Mouse (Mus musculus) layer of hippocampus, adult 18-20 months (tissue): Measurements from ENCODE around the gene Plcd1. TPM values are rescaled to one million over a fixed set of nuclear protein-coding genes. Genes with fewer than 3 reads are reported as not detected.

Experiments
- DNase-seq, 2 experiments: peaks; one replicate each; pipeline ENCODE4 v3.0.0; 2022; ENCODE audit warnings: low spot score in 2 of 2
- total RNA-seq, 2 experiments: library from RNA; stranded (reverse); gene quantifications; 2 replicates each; pipeline ENCODE4 v1.2.3; 2021

The Plcd1 gene
- total RNA-seq, 2 experiments from 2014 or later: 8.4 to 9.1 TPM

- DNase-seq: no peak
Observed at GRCm38 (mm10) chr9:119091581-119092310, 1.6 kb downstream of the Plcd1 start.

GRCm38 (mm10) chr9:119090462-119090861, 2.8 kb downstream of the Plcd1 start:
- DNase-seq: no peak

DNA sequence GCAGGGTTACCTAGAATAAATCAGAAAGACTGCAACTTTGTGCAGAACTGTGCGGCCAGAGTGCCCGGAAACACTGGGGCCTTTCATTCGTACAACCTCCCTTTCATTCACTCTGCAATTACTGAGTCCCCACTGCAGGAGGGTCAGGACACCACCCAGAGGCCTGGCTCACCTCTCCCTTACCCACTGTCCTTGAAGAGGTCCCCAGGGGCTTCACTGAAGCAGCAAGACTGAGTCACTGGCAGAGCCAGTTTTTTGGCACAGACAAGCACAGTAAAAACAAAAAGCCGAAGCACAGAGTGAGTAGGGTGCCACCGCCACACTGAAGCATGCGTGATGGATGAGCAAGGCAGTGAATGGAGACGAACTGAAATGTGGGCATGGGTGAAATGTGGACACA, 3.9 kb downstream of the Plcd1 start:
- DNase-seq: no peak

DNA sequence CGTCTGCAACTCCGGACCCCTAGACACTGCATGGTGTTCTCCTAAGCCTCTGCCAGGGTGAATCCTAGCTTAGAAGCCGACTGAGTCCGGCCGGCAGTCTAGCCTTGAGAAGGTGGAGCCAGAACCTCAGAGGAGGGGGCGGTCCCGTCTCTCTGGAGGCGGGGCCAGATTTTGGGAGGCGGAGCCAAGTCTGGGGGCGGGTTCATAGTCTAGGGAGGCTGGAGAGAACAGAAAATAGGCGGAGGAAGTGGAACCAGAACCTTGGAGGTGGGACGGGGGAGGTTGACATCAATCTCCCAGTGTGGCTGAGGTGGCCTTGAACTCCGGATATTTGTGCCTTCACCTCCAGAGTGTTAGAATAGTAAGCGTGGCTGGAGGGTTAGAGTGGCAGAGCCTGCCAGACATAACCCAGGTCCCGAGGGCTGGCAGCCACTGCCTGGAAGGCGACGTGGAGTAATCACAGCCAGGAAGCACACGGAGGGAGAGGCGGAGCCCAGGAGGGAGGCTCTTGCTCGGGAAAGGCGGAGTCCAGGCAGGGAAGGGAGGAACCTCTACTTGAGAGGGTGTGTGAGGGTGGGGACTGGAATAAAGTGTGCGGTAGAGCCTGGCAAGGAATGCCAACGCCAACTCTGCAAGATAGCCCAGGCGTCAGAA, 5.0 kb downstream of the Plcd1 start:
- peak in 1 of 2 experiments; percentile 71 for DNase-seq

DNA sequence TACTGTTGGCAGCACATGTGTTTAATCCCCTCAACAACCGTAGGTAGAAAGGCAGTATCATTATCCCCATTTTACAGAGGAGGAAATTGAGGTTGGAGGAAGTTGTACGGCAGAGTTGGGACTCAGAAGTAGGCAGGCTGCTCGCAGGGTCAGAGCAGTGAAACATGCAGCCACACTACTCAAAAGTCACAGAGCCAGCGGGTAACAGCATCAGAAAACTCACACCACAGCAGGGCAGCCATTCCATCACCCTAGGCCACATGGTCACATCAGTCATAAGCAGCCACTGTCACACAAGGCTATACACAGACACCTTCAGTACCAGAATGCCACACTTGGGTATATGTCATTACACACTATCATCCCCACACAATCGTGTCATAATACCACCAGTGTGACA, 6.0 kb downstream of the Plcd1 start:
- DNase-seq: no peak

- DNase-seq: peak in 1 of 2 experiments; percentile 59
Observed at GRCm38 (mm10) chr9:119086451-119086850, 6.9 kb downstream of the Plcd1 start.

DNA sequence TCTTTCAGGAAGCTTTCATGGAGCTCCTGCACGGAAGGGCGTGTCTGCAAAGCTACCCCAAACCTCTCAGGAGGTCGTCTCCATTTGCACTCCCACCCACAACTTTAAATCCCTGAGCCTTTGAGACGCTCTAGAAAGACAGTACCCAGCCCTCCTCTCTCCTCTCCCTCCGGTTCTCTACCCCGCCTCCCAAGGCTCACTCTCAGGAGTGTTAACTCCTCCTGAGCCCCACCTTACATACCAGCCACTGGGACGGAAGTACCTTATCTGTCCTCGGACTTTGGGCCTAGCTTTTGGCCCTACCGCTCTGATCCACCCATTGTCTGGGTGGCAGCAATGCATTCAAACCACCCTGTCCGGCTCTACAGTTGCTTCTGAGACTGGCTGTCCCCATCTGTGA, 9.3 kb downstream of the Plcd1 start:
- no peak for DNase-seq

- DNase-seq: no peak
Observed at GRCm38 (mm10) chr9:119082656-119083430, 10.5 kb downstream of the Plcd1 start.

DNA sequence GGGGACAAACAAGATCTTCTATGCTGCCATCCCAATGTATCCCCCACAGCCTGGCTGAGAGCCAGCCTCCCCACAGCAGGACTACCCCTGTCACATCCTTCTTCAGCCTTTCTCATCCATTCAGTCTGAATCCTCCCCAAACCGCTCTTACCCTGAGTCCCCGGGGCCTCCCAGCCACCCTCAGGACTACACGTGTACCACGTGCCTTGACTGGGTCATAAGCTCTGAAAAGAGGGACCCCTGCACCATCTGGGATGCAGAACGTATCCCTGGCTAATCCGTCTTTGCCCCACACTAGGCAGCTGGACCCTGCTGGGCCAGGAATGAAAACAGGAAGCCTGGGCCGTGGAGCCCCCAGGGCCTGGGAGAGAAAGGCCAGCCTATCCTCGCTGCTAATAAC, 11.3 kb downstream of the Plcd1 start:
- DNase-seq: no peak

DNA sequence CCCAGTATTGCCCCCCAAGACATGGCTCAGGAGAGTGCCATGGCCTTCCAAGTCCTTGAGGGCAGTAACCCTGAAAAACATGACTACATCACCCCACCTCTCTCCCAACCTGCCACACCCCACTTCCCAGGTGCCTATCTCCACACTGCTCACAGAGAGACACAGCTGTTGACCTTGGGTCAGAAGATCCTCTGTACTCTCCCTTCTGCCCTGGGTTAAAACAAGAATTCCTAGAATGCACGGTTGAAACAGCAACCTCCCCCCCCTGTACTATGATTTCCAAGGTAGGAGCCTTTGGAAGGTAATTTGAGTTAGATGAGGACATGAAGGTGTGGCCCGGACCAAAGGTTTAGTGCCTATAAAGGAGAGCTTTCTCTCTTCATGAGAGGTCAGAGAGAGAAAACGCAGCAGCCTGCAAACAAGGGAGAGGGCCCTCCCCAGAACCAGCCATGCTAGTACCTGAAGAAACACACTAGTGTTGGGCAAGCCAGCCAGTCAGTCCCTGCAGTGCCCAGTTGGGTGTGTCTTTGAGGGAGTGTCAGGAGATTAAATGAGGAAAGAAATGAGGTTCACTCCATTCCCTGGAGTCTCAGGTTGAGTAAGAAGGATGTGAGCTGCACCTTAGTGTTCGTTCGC, 13.1 kb downstream of the Plcd1 start:
- DNase-seq: no peak

GRCm38 (mm10) chr9:119075685-119076084, 17.6 kb downstream of the Plcd1 start:
- no peak for DNase-seq

DNA sequence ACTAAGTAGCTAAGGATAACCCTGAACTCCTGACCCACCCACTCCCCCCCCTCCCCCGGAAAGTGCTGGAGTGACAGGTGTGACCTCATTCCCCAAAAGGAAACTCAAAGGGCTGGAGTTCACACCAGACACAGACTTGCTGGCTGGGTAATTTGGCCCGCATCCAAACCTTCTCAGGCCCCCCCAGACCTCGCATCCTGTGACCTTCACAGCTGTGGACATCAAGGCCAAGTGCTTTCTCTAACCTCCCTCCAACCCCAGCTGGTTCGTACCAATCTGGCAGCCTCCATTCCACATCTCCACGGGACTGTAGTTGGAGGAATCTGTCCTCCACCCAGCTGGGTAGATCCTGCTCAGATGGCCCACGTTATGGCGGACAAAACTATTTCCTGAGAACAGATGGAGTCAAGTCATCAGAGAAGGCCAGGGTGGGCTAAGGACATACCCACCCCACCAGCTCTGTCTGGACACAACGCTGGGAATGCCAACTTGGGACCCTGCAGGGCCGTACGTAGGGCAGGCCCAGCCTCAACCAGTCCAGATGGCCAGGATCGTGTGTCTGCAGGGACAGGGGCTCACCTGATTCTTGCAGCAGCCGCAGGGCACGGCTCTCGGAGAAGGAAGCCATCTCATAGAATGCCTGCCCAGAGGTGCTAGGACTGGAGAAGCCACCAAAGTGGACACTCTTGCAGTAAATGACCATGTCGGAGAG, 20.0 kb downstream of the Plcd1 start:
- no peak for DNase-seq

- DNase-seq: no peak
Observed at GRCm38 (mm10) chr9:119071786-119072185, 21.5 kb downstream of the Plcd1 start.

GRCm38 (mm10) chr9:119070173-119070825, 23.0 kb downstream of the Plcd1 start:
- DNase-seq: no peak

- DNase-seq: no peak
Observed at GRCm38 (mm10) chr9:119068266-119068665, 25.0 kb downstream of the Plcd1 start.

GRCm38 (mm10) chr9:119067601-119068000, 25.7 kb downstream of the Plcd1 start:
- peak; percentile 66 to 87 for DNase-seq

DNA sequence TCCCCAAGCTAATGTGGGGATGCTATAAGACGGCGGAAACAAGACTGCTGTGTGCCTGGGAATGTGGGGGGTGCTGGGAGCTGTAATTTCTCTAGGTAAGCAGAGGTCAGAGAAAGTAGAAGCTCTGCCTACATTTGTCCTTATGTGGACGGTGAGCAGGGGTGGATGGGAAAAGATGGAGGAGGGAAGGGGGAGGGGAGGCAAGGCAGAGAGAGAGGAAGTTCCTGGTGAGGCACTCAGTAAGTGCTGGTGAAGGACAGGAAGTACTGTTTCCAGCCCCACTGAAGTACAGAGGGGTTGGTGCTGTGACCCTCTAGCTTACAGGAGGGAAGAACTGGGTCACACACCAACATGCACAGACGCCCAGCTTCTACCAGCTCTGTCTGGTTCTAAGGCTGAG, 29.0 kb downstream of the Plcd1 start:
- no peak for DNase-seq

GRCm38 (mm10) chr9:119063036-119063644, 30.2 kb downstream of the Plcd1 start:
- DNase-seq: no peak

DNA sequence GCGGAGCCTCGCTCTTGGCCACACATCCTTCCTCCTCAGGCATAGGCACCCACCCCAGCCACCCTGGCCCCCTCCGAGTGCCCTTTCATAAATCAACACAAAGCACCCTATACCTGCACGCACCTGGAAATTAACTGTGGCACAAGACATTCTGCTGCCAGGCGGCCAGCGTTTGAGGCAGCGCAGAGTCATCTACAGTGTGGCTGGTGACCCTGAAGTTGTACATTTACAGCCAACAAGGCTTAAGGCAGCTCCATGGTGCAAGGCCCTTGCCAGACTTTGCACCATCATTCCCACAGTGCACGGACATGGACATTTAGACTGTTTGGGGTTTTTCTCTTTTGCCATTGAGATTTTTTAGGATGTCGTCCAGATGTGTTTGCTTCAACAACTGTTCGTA, 32.6 kb downstream of the Plcd1 start:
- no peak for DNase-seq

DNA sequence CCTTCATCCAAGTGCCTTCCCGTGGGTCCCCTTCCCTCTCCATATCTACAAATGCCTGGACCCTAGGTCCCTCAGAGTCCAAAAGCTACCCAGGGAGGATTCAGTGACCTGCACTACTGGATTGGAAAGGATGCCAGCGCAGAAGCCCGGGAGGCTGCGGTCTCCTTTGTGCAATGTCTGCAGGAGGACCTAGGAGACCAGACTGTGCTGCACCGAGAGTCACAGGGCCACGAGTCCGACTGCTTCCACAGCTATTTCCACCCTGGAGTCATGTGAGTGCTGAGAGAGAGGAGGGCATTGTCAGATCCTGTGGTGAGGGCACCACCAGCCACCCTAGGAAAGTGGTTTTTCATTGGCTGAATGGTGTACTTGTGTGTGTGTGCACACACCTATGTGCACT, 35.1 kb downstream of the Plcd1 start:
- no peak for DNase-seq
